Mouse (Mus musculus) gastrocnemius, postnatal 14 days (tissue): ENCODE data around the gene Gm136. TPM values are rescaled to one million over a fixed set of nuclear protein-coding genes. Genes with fewer than 3 reads are reported as not detected.

Experiments
- DNase-seq: peaks from one replicate; pipeline ENCODE4 v3.0.0; 2021; ENCODE audit warnings: mixed read lengths
- intact Hi-C: fragments of 180-260 bp; cut with DNase I; formaldehyde crosslinking; loops from one replicate; pipeline ENCODE4 v1.15.1; 2025; ENCODE audit warnings: low total_unique reads
- total RNA-seq, 2 experiments: library from RNA; stranded (reverse); gene quantifications; 2 replicates each; pipeline ENCODE4 v1.2.3; 2021

The Gm136 gene
- total RNA-seq, 2 experiments from 2014 or later, result not detected

GRCm38 (mm10) chr4:34720127-34720895 is 35.8 kb downstream of the Gm136 start:
- intact Hi-C loops, result no loop called here
- no peak for DNase-seq

GRCm38 (mm10) chr4:34719421-34719820 is 36.6 kb downstream of the Gm136 start:
- intact Hi-C loops, result no loop called here
- DNase-seq, result no peak

GRCm38 (mm10) chr4:34715062-34715461 is 41.0 kb downstream of the Gm136 start:
- intact Hi-C loops, result no loop called here
- DNase-seq, result no peak

GRCm38 (mm10) chr4:34708127-34708526 is 47.9 kb downstream of the Gm136 start:
- intact Hi-C loops, result no loop called here
- DNase-seq, result no peak

- intact Hi-C loops, result no loop called here
- no peak for DNase-seq
Observed at GRCm38 (mm10) chr4:34707248-34707647, 48.8 kb downstream of the Gm136 start.

- intact Hi-C loops, result no loop called here
- DNase-seq, result no peak
Observed at GRCm38 (mm10) chr4:34703029-34703428, 53.0 kb downstream of the Gm136 start.

GRCm38 (mm10) chr4:34702231-34702630 is 53.8 kb downstream of the Gm136 start:
- DNase-seq, result no peak
- intact Hi-C loops, result no loop called here

GRCm38 (mm10) chr4:34701528-34701927 is 54.5 kb downstream of the Gm136 start:
- peak; percentile 48 for DNase-seq
- intact Hi-C loops, result no loop called here

Other genes with a start within 250 kb of the Gm136 start
- 10 to 100 TPM; 46.8 to 51.0 TPM for gene Akirin2, start 205.3 kb downstream of the Gm136 start, total RNA-seq
- gene Orc3, start 141.3 kb downstream of the Gm136 start, total RNA-seq, result 10 to 100 TPM; 29.1 to 29.2 TPM
- gene Rars2, start 141.3 kb downstream of the Gm136 start, total RNA-seq, result 10 to 100 TPM; 14.0 to 21.1 TPM
- gene Slc35a1, start 68.8 kb downstream of the Gm136 start, total RNA-seq, result 10 to 100 TPM; 11.4 to 12.3 TPM
- not detected for gene Cfap206, start 26.1 kb downstream of the Gm136 start, total RNA-seq
- gene Smim8, start 22.2 kb upstream of the Gm136 start, total RNA-seq, result 10 to 100 TPM; 24.5 to 29.0 TPM
- gene Zfp292, start 126.7 kb upstream of the Gm136 start, total RNA-seq, result 1 to 10 TPM; 8.6 to 8.8 TPM
- not detected for gene Cga, start 137.5 kb upstream of the Gm136 start, total RNA-seq